Mouse (Mus musculus): ENCODE measurements around the gene Sap18b.

- no peak for TF ChIP-seq GATA1 (IDR thresholded peaks at IDR 0.05; ENCODE audit: borderline replicate concordance, low read length)
- no peak for TF ChIP-seq FLI1 (IDR thresholded peaks at IDR 0.05; ENCODE audit: low read length)
These were observed 8.4 kb downstream of the Sap18b start for GRCm38 (mm10) chr8:95833435-95833984.

Data from megakaryocyte, embryonic 14.5 days (primary cell).